Mouse (Mus musculus) frontal cortex, adult 2 months (tissue): ENCODE measurements around the gene Snn. TPM values are rescaled to one million over a fixed set of nuclear protein-coding genes. Genes with fewer than 3 reads are reported as not detected.

ENCODE experiments used
- DNase-seq, 2 experiments: peaks; one replicate each; pipeline ENCODE4 v3.0.0; 2022; ENCODE audit warnings: low spot score in 1 of 2; ENCODE audit errors: extremely low spot score in 1 of 2
- polyA plus RNA-seq: library from polyadenylated mRNA; depleted of rRNA; stranded (reverse); fragments of >200 nt; gene quantifications from 2 replicates; pipeline ENCODE4 v1.2.3, GENCODE M21; 2012

Gene Snn
- polyA plus RNA-seq, 1 experiment: 227 TPM

GRCm38 (mm10) chr16:11046437-11046836 lies 14.3 kb upstream of the Snn start:
- DNase-seq: no peak

DNA sequence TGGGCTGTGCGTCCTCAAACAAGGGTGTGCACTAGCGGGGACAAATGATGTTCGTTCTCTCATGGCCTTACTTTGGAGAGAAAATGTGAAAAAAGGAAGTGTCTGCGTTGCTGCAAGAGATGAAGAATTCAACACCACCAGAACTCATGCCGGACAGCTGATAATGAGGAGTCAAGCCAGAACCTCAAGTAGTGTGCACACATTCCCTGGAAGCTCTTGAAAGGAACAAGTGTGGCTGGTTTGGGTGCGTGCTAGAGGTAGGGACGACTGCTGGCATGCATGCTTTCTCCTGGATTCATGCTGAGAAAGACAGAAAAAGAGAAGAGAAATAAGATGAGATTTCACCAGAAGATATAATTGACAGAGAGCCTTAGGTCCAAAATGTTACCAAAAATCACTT lies 13.6 kb upstream of the Snn start:
- DNase-seq: no peak

DNA sequence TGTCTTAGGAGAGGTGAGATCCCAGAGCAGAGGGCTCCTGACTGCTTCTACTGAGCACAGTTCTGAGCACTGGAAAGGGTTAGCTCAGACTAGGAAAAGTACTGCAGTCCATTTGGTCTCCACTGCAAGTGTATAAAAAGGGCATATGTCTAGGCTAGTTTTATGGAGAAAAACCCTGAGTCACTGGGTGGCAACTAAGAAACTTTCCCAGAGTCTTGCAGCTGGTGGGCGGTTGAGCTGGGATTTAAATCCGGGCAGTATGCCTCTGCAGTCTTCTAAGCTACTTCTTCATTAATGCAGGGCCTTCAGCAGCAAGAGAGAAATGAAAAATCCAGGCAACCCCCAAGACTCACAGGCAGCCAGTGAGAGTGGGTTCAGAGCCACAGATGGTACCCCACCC lies 10.5 kb upstream of the Snn start:
- DNase-seq: peak in 1 of 2 experiments; percentile 66

GRCm38 (mm10) chr16:11051134-11051533 lies 9.6 kb upstream of the Snn start:
- DNase-seq: no peak

DNA sequence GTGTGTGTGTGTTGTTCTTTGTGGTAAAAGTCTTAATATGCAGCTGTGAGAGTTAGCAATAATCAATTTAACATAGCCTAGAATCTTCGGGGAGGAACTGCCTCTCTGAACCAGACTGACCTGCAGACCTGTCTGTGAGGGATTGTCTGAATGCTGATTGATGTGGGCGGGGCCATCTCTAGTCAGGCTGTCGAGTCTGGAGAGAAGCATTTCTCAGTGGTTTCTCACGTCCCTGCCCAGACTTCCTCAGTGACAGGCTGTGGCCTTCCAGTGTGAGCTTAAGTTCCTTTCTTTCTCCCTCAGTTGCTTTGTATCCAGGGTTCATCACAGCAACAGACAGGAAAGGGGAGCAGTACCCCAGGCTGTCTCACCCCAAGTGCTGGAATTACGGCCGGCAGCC lies 6.3 kb upstream of the Snn start:
- DNase-seq: no peak

DNA sequence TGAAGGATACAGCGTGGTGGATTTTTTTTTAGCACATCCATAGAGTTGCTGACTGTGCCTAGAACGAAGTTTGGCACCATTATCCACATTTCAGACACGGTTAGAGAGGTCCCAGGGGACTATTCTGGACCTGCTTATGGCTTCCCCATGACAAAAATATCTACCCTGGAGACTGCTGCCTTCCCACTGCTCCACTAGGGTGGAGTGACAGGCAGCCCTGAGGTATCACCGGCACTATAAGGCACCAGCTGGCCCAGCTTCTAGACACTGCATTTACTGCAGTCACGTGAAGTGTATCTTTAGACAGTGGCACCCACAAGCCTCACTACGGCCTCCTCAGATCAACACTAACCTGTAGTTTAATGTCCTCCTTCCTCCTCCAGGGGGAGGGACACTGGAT lies 5.9 kb upstream of the Snn start:
- DNase-seq: no peak

DNA sequence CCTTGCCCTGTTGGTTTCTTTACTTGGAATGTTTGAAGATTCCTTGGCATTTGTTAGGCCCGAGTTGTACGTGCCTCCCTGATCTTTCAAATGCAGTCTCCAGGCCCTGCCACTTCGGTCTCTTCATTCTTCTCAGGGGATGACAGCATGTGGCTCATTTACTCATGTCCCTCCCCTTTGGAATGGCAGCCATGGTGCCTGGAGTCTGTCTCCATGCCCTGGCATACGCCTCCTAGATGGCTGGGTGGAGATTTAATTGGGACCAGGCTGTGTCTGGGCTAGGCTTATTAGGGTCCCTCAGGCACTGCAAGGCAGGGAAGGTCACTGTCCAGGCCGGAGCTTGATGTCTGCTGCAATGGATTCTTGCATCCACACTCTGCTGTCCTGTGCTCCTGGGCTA lies 4.8 kb upstream of the Snn start:
- DNase-seq: no peak

GRCm38 (mm10) chr16:11062794-11063721 lies 2.3 kb downstream of the Snn start:
- no peak for DNase-seq

- no peak for DNase-seq
Measured at GRCm38 (mm10) chr16:11064341-11064740, 3.6 kb downstream of the Snn start.

DNA sequence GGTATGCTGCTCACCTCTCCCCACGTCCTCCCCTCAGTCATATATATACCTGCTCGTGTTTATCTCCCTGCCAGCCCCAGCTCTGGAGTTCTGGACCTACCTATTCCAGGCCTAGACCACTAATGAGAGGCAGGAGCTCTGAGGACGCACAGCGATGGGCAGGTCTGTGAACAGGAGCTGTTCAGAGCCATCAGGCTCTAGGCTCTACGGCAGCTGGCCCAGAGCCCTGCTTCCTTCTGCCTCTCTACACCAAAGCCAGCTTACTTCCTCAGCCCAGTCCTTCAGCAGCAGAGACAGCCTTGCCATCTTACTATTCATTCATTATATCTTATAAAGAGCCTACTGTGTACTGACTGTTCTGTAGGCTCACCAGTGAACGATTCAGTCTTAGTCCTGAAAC lies 4.0 kb downstream of the Snn start:
- no peak for DNase-seq

GRCm38 (mm10) chr16:11065431-11065830 lies 4.7 kb downstream of the Snn start:
- DNase-seq: no peak

DNA sequence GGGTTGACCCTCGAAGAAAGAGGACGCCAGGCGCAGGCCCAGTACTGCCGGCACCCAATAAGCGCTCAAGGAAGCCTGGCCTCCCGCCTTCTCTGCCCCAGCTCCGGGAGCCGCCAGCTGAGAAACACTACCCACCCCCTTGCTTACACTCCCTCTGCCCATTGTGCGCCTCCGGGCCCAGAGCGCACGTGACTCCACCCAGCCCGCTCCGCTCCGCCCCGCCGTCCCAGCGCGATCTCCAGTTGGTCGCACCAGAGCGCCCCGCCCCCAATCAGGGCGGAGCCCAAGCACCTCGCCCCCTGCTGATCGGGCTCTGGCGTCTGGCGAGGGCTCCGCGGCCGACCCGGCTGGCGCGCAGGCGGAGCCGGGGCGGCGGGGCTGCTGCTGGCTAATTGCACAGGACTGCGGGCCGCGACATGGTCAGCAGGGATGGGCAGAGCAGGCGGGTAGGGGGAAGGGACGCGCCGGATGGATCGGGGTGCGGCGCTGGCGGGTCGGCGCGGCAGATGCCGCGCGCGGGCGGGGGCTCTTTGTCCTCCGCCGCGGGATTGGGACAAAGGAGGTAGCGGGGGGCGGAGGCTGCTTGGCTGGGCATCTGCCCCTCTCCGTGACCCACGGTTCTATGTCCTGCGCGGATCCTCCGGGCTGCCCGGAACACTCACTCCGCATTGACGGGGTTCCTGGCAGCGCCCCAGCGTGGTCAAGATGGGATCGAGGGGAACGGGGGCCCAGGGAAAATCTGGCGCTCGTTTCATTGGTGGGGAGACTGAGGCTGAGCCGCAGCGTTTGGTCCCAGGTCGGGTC lies 5.5 kb downstream of the Snn start, which contains the start of gene Litaf:
Litaf (minus strand) TSS at position 129 of the 804 bp plus-strand sequence.
- DNase-seq: peak; percentile 94 to 98

DNA sequence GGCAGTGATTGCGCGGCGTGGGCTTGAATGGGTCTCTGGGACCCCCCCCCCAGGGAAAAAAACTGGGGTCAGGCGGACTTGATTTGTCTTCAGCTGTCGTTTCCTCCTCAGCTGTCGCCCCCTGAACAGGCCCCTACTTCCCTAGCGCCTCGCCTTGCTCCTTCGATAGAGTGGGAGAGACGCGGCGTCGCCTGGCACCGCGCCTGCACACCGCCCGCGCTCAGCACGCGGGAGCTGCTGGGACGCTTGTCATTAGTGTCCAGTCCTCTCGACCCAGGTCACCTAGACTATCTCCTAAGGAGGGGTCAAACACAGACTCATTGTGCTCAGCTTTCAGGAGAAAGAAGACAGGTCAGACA lies 6.1 kb downstream of the Snn start:
- DNase-seq: peak in 1 of 2 experiments; percentile 72

DNA sequence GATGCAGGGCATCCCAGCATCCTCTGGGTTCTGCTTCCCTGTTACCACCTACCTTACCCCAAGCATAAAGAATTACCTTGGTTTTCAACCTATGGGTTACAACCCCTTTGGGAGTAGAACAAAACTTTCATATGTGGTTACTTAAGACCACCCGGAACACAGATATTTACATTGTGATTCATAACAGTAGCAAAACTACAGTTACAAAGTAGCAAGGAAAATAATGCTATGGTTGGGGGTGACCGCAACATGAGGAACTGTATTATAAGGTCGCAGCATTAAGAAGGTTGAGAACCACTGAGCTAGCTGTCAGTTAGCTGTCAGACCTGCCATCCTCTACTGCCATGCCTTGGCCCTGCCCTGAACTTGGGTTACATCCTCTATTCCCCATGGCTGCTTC lies 7.9 kb downstream of the Snn start:
- DNase-seq: no peak

DNA sequence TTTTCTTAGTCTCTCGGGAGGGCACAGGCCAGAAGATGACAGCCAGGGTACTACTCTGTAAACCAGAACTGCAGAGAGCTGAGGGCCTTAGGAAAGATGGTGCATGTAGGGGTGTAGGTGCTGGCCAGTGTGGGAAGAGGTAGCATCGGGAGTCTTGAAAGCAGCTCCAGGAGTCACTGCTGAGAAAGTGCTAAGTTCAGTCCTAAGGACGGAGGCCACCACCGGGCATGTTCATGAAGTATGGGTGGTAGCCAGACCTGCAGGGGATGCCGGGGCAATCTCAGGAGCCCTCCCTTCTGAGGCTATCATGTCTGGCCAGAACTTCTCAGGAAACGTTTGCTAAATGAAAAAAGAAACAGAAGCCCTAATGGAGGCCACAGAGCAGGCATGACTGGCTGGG lies 8.5 kb downstream of the Snn start:
- DNase-seq: no peak

- no peak for DNase-seq
Measured at GRCm38 (mm10) chr16:11069710-11070420, 9.1 kb downstream of the Snn start.

DNA sequence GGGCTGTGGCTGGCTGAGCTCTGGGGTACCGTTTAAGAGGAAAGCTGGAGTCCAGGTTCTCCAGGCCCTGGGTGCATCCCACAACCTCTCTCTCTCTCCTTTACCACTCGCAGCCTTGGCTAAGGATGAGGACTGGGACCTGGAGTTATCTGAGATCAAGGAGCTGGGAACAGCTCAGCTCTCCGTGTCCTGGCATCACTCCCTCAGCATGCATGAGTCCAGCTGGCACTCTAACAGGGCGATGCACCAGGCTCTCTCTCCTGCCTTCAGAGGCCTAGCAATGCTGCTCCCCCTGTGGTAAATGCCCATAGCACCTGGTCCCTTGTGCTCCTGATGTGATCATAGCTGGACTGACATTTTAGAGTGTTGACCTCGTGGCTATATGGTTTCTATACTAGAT lies 10.4 kb downstream of the Snn start:
- DNase-seq: no peak

DNA sequence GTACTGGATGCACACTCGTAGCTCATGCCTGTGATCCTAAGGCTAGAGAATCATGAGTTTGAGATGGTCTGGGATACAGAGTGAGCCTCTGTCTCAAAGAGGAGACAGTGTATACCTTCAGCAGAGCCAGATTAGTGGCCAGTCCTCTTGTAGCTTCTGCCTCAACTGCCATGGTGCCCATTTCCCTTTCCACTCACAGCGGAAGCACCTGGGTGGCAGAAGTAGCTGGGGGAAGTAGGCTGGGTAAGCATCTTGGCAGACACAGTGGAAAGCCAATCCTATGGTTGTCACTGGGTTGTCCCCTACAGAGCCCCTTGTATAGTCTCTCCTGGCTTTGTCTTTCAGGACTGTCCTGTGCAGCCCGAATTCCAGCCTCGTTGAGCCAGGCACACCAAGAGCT lies 11.1 kb downstream of the Snn start:
- DNase-seq: no peak

DNA sequence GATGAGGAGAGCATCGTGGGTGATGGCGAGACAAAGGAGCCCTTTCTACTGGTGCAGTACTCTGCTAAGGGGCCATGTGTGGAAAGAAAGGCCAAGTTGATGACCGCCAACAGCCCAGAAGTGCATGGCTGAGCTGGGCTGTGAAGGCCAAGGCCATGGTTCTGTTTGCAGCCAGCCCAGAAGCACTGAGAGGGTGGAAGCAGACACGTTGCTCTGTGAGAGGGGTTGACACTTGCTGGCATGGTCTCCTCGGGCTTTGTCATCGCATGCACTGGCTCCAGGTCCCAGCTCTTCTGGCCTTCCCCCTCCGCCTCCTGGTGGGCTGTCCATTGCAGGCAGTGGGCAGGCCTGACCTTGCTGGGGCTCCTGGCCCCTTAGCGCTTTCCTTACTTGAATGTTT lies 11.7 kb downstream of the Snn start:
- DNase-seq: no peak

GRCm38 (mm10) chr16:11073060-11073459 lies 12.3 kb downstream of the Snn start:
- no peak for DNase-seq

DNA sequence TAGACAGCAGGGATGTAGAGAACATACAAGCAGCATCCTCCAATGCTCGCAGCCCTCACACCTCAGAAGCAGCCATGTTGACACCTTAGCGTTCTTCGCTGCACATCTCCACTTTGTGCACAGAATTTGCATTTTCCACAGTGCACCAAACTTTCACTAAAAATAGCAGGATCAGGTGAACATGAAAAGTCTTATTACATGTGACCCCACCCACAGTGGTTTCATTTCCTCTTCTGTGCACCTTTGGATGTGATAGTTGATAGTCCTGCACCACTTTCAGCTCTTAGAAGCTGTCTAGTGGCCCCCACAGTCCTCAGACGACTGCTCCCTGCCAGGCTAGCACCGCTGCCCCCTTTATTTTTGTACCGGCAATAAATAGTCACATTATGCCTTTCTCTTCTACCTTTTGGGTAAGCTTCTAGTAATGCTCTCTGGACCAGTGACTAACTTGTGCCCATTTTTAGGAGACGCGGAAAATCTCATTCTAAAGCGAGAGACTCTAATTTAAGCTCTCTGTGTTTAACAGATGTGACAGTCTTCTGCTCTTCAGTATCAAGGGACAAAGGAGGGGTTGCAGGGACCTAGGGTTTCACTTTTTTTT lies 17.0 kb downstream of the Snn start:
- no peak for DNase-seq
